Mouse (Mus musculus) forebrain, embryonic 13.5 days (tissue): Measurements from ENCODE around the gene Nek4. TPM values are rescaled to one million over a fixed set of nuclear protein-coding genes. Genes with fewer than 3 reads are reported as not detected.

ENCODE experiments used
- ATAC-seq: fragments of 200-750 bp; cut with Nextera tagmentation; 2 replicates; pipeline ENCODE4 v1.8.0; 2017
- H3K27ac ChIP-seq: fragments of 300-500 bp; sonication (generic); 2 replicates; pipeline ENCODE4 v1.5.1; 2015; ENCODE audit warnings: inconsistent platforms, mild to moderate bottlenecking, moderate library complexity
- H3K27me3 ChIP-seq: fragments of 300-500 bp; sonication (generic); 2 replicates; pipeline ENCODE4 v1.6.1; 2015; ENCODE audit warnings: mild to moderate bottlenecking, inconsistent platforms
- H3K36me3 ChIP-seq: fragments of 300-500 bp; sonication (generic); 2 replicates; pipeline ENCODE4 v1.6.1; 2015; ENCODE audit warnings: mild to moderate bottlenecking, inconsistent platforms; ENCODE audit not compliant: poor library complexity, severe bottlenecking
- H3K4me1 ChIP-seq: fragments of 300-500 bp; sonication (generic); 2 replicates; pipeline ENCODE4 v1.6.1; 2015; ENCODE audit warnings: inconsistent platforms
- H3K4me2 ChIP-seq: fragments of 300-500 bp; sonication (generic); 2 replicates; pipeline ENCODE4 v1.6.1; 2015; ENCODE audit warnings: inconsistent platforms, mild to moderate bottlenecking, moderate library complexity
- H3K4me3 ChIP-seq: fragments of 300-500 bp; sonication (generic); 2 replicates; pipeline ENCODE4 v1.5.1; 2015; ENCODE audit warnings: mild to moderate bottlenecking, inconsistent platforms
- H3K9ac ChIP-seq: fragments of 300-500 bp; sonication (generic); 2 replicates; pipeline ENCODE4 v1.6.1; 2015; ENCODE audit warnings: mild to moderate bottlenecking, inconsistent platforms
- H3K9me3 ChIP-seq: fragments of 300-500 bp; sonication (generic); replicated peaks from 2 replicates; pipeline ENCODE4 v1.6.1; 2016; ENCODE audit warnings: inconsistent platforms
- WGBS: fragments of 180-500 bp; shearing (Covaris S2); methylation state at CpG from one replicate; pipeline ENCODE4 v1.1.7; 2015; 5-methylcytosine and 5-hydroxymethylcytosine counted together
- polyA plus RNA-seq: library from polyadenylated mRNA; unstranded; fragments of >200 nt; fragmentation: Nextera tagmentation; extraction: Ambion mirVana; gene quantifications from 2 replicates; pipeline ENCODE4 v1.2.1, GENCODE M21; 2015

Nek4 gene
- polyA plus RNA-seq, 1 experiment from 2014 or later, result 17.8 TPM

DNA sequence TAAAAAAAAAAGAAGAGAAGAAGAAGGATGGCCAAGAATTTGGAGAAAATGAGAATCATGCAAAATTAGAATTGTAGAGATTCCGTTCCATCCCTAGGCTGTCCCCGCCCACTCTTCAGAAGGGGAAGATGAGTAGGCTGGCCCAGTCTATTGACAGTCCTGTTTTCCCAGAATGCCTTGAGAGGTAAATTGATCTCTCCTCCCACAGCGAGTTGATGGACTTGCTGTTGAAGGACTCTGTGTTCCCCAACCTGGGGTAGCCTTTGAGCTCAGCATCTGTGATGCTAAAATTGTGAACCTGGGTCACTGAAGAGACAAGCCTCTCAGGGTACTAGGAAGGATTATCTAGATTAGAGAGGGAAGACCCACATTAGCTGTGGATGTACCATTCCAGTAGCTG lies 25.7 kb upstream of the Nek4 start:
- ATAC-seq, result no peak
- no peak overlapping the region for H3K4me2 ChIP-seq
- 93% methylated on average over 3 of the region's 3 CpGs for WGBS

DNA sequence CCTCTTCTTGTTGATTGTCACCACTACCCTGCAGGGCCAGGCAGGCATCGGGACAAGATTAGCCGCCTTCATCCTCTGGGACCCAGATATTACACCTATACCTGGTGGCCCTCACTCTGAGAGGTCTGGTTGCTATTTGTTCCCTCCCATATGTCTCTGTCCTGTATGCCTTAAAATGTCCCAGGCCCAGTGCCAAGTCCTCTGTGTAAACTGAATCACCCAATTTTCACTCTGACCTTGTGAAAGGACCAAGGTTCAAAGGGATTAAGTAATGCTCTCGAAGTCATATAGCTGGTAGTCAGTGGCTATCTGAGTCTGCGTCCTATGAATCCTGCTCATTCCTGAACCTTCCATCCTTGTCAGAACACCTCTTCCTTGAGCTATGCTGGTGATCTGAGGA lies 20.8 kb upstream of the Nek4 start:
- H3K4me3 ChIP-seq, result no peak overlapping the region
- no peak overlapping the region for H3K4me2 ChIP-seq
- H3K9me3 ChIP-seq, result no peaks in the 10 kb centered on the region
- no peak overlapping the region for H3K9ac ChIP-seq
- no peaks in the 10 kb centered on the region for H3K36me3 ChIP-seq
- H3K4me1 ChIP-seq, result no peaks in the 10 kb centered on the region
- no peak for ATAC-seq
- WGBS, result 94% methylated on average over 4 of the region's 4 CpGs
- no peak overlapping the region for H3K27ac ChIP-seq
- H3K27me3 ChIP-seq, result no peaks in the 10 kb centered on the region

More for the DNA sequence above, 25.7 kb upstream of the Nek4 start:
- Histone ChIP-seq H3K27ac (no peak overlapping the region), H3K4me1 (no peaks in the 10 kb centered on the region), H3K9me3 (no peaks in the 10 kb centered on the region), H3K4me3 (no peak overlapping the region), H3K36me3 (no peaks in the 10 kb centered on the region), H3K27me3 (no peaks in the 10 kb centered on the region), H3K9ac (no peak overlapping the region)

DNA sequence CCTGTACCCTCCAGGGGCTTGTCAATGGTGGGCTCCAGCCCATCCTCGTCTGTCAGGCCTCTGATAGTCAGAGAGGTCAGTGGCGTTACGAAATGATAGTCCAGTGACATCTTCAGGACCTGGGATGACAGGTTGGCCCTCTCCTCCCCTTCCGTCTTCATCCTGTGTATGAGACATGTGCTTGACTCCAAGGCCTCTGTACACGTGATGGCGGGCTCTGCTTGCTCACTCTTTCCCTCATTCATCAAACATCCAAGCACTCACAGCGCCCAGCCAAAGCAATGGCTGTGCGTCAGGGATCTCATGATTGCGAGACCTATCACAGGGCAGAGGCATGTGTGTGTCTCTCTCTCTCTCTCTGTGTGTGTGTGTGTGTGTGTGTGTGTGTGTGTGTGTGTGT lies 17.8 kb upstream of the Nek4 start:
- 91% methylated on average over 9 of the region's 9 CpGs for WGBS
- no peak overlapping the region for H3K27ac ChIP-seq
- H3K36me3 ChIP-seq, result no peaks in the 10 kb centered on the region
- no peaks in the 10 kb centered on the region for H3K27me3 ChIP-seq
- H3K4me3 ChIP-seq, result no peak overlapping the region
- ATAC-seq, result no peak
- H3K4me2 ChIP-seq, result no peak overlapping the region
- no peaks in the 10 kb centered on the region for H3K9me3 ChIP-seq
- no peak overlapping the region for H3K9ac ChIP-seq
- H3K4me1 ChIP-seq, result no peaks in the 10 kb centered on the region

DNA sequence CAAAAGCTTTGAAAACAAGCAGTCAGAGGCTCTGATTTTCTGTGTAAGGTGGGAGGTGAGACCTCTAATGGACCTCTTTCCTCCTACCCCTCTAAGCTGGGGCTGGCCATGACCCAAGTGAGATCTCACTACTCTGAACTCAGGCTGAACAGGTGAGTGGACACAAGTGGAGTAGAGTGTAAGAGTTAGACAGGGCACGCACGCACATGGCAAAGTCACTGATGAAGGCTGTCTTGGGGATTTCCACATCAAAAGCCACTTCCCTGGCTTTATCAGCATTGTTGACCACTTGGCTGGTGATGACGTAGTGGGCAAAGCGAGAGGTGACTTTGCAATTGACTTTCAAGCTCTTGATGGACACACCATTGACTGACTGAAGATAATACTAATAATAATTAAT lies 8.9 kb upstream of the Nek4 start:
- WGBS, result 93% methylated on average over 4 of the region's 4 CpGs
- no peak overlapping the region for H3K9ac ChIP-seq
- no peaks in the 10 kb centered on the region for H3K36me3 ChIP-seq

GRCm38 (mm10) chr14:30943038-30943437 lies 8.1 kb upstream of the Nek4 start, which contains the start of gene Itih1:
Itih1 (minus strand) TSS chr14:30943289.
- Histone ChIP-seq H3K4me1 (no peaks in the 10 kb centered on the region), H3K27ac (no peak within 1 kb of the TSS), H3K9ac (no peak within 1 kb of the TSS), H3K27me3 (no peaks in the 10 kb centered on the region; the same call in 1 of the 2 replicates), H3K36me3 (no peaks in the 10 kb centered on the region), H3K4me2 (no peak within 1 kb of the TSS), H3K9me3 (no peaks in the 10 kb centered on the region), H3K4me3 (no peak within 1 kb of the TSS)
- ATAC-seq, result no peak
- 93% methylated on average over 7 of the region's 7 CpGs for WGBS

More for the DNA sequence above, 8.9 kb upstream of the Nek4 start:
- no peaks in the 10 kb centered on the region for H3K9me3 ChIP-seq
- H3K27me3 ChIP-seq, result no peaks in the 10 kb centered on the region; the same call in 1 of the 2 replicates
- H3K4me3 ChIP-seq, result no peak overlapping the region
- no peak overlapping the region for H3K4me2 ChIP-seq
- no peak overlapping the region for H3K27ac ChIP-seq
- no peak for ATAC-seq
- H3K4me1 ChIP-seq, result no peaks in the 10 kb centered on the region

- H3K9me3 ChIP-seq, result no peaks in the 10 kb centered on the region
- H3K4me1 ChIP-seq, result no peaks in the 10 kb centered on the region
- no peak overlapping the region for H3K27ac ChIP-seq
- H3K36me3 ChIP-seq, result no peaks in the 10 kb centered on the region
- no peak for ATAC-seq
- no peaks in the 10 kb centered on the region; the same call in 1 of the 2 replicates for H3K27me3 ChIP-seq
- no peak overlapping the region for H3K9ac ChIP-seq
- H3K4me3 ChIP-seq, result no peak overlapping the region
- 71% methylated on average over 11 of the region's 11 CpGs for WGBS
- no peak overlapping the region for H3K4me2 ChIP-seq
Measured at GRCm38 (mm10) chr14:30943860-30944674, 7.1 kb upstream of the Nek4 start.

DNA sequence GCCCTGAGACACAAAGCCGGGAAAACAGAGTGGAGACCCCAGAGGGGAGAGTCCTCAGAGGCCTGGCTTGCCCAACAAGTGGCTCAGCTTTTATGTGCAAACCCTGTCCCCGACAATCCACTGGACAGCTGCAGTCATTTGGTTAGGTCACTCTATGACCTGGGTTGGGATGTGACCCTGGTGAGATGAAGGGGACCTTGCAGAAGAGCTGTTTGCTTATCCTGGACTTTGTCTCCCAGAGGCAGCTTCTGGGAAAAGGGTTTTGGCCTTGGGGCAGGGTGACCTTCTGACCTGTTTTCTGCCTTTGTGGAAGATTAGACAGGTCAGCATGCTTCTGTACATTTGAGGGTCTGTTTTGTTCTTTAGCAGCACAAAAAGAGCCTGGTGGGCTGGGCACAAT lies 6.4 kb upstream of the Nek4 start:
- H3K27me3 ChIP-seq, result no peaks in the 10 kb centered on the region; the same call in 1 of the 2 replicates
- H3K4me1 ChIP-seq, result no peaks in the 10 kb centered on the region
- H3K4me3 ChIP-seq, result no peak overlapping the region
- H3K27ac ChIP-seq, result no peak overlapping the region
- no peak overlapping the region for H3K4me2 ChIP-seq
- H3K9ac ChIP-seq, result no peak overlapping the region
- WGBS, result 72% methylated on average over 2 of the region's 2 CpGs
- H3K9me3 ChIP-seq, result no peaks in the 10 kb centered on the region
- no peaks in the 10 kb centered on the region for H3K36me3 ChIP-seq
- no peak for ATAC-seq

DNA sequence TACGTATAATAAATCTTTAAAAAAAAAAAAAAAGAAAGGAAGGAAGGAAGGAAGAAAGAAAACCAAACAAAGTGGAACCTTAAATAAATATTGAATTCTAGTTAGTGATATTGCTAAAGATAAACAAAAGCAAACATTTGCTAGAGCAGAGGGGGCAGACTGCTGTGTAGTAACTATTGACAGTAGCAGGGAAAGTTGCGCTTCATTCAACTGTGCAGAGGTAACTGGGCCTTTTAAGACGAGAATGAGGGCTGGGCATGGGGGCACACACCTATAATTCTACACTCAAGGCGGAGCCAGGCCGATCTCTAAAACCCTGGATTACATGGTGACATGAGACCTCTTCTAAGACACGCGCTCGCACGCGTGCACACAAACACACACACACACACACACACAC lies 1.2 kb upstream of the Nek4 start:
- Histone ChIP-seq H3K27me3 (no peaks in the 10 kb centered on the region; the same call in 1 of the 2 replicates), H3K4me3 (no peak overlapping the region), H3K27ac (no peak overlapping the region), H3K9ac (no peak overlapping the region), H3K9me3 (no peaks in the 10 kb centered on the region), H3K4me2 (no peak overlapping the region), H3K4me1 (peaks cover 9% of the 10 kb centered on the region), H3K36me3 (peaks cover 5% of the 10 kb centered on the region)
- no peak for ATAC-seq
- 97% methylated on average over 10 of the region's 10 CpGs for WGBS

- WGBS, result 82% methylated on average over 2 of the region's 2 CpGs
- Histone ChIP-seq H3K27me3 (no peaks in the 10 kb centered on the region), H3K4me1 (no peaks in the 10 kb centered on the region), H3K4me3 (no peak overlapping the region), H3K9me3 (no peaks in the 10 kb centered on the region), H3K27ac (no peak overlapping the region), H3K9ac (no peak overlapping the region), H3K36me3 (peaks cover 32% of the 10 kb centered on the region), H3K4me2 (no peak overlapping the region)
- no peak for ATAC-seq
Measured at GRCm38 (mm10) chr14:30958517-30958916, 7.3 kb downstream of the Nek4 start.

DNA sequence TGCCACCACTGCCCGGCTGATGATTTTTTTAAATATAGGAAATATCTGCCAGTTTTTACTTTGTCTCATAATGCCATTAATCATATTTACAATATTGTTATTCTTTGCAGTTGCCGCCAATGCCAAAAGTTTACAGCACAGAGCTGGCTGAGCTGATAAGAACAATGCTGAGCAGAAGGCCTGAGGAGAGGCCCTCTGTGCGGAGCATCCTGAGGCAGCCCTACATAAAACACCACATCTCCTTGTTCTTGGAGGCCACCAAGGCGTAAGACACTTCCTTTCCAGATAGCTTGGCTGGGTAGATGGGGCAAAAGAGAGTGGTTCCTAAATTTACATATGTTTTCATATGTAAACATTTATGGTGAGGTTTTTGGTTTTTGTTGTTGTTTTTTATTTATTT lies 7.9 kb downstream of the Nek4 start:
- Histone ChIP-seq H3K9ac (no peak overlapping the region), H3K4me3 (no peak overlapping the region), H3K4me2 (no peak overlapping the region), H3K36me3 (peaks cover 38% of the 10 kb centered on the region), H3K4me1 (no peaks in the 10 kb centered on the region), H3K27ac (no peak overlapping the region), H3K9me3 (no peaks in the 10 kb centered on the region), H3K27me3 (no peaks in the 10 kb centered on the region)
- no peak for ATAC-seq
- 93% methylated on average over 4 of the region's 4 CpGs for WGBS

GRCm38 (mm10) chr14:30960366-30960765 lies 9.2 kb downstream of the Nek4 start:
- no peak overlapping the region for H3K27ac ChIP-seq
- no peak overlapping the region for H3K4me3 ChIP-seq
- no peak overlapping the region for H3K4me2 ChIP-seq
- ATAC-seq, result no peak
- H3K9ac ChIP-seq, result no peak overlapping the region
- no peaks in the 10 kb centered on the region for H3K9me3 ChIP-seq
- peaks cover 32% of the 10 kb centered on the region for H3K36me3 ChIP-seq
- no peaks in the 10 kb centered on the region for H3K27me3 ChIP-seq
- no peaks in the 10 kb centered on the region for H3K4me1 ChIP-seq
- WGBS, result 93% methylated on average over 1 of the region's 1 CpGs

DNA sequence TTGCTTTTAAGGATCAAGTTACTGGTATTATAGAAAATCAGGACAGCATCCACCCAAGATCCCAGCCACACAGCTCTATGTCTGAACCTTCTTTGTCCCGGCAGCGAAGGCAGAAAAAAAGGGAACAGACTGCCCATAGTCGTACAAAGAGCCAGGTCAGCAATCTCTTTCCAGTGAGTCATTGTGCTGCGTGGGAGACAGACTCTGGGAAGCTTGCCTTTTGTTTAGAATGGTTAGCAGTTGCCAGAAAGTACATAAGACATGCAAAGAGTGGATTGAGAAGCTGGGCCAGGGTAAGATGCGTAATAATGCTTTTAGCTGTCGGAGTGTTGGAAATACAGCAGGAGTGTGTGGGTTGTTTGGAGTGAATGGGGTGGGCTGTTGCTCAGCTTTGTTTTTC lies 23.0 kb downstream of the Nek4 start:
- Histone ChIP-seq H3K36me3 (peaks cover 46% of the 10 kb centered on the region), H3K4me3 (no peak overlapping the region), H3K4me1 (no peaks in the 10 kb centered on the region), H3K4me2 (no peak overlapping the region), H3K27me3 (no peaks in the 10 kb centered on the region), H3K9ac (no peak overlapping the region), H3K27ac (no peak overlapping the region), H3K9me3 (no peaks in the 10 kb centered on the region)
- 49% methylated on average over 6 of the region's 6 CpGs for WGBS
- ATAC-seq, result no peak

DNA sequence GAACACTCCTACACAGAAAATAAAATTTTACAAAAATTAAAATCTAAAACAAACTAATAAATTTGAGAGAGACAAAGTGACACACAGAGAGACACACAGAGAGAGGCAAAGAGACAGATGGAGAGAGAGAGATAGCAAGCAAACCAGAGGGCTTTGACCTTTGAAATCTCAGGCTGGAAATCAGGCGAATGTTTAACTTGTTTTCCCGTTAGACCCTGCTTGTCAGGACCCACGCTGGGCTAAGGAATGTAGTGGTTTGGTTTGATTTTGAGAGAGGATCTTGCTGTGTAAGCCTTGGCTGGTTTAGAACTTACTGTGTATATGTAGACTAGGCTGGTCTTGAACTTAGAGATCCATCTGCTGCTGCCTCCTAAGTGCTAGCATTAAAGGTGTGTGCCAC lies 25.0 kb downstream of the Nek4 start:
- no peak for ATAC-seq
- H3K9me3 ChIP-seq, result no peaks in the 10 kb centered on the region
- H3K27ac ChIP-seq, result no peak overlapping the region
- no peak overlapping the region for H3K4me2 ChIP-seq
- 87% methylated on average over 3 of the region's 3 CpGs for WGBS
- H3K4me1 ChIP-seq, result no peaks in the 10 kb centered on the region
- no peak overlapping the region for H3K9ac ChIP-seq
- H3K36me3 ChIP-seq, result peaks cover 46% of the 10 kb centered on the region
- no peak overlapping the region for H3K4me3 ChIP-seq
- H3K27me3 ChIP-seq, result no peaks in the 10 kb centered on the region
